Mouse (Mus musculus) megakaryocyte, embryonic 14.5 days (primary cell): ENCODE measurements around the gene Asxl1.

Experiments used
- FLI1 ChIP-seq: IDR thresholded peaks from 2 replicates; pipeline ENCODE4 v1.6.1; 2012; ENCODE audit warnings: low read length, inconsistent platforms, mixed read lengths
- GATA1 ChIP-seq: IDR thresholded peaks from 3 replicates; pipeline ENCODE4 v1.6.1; 2012; ENCODE audit warnings: mixed read lengths, low read length, inconsistent platforms, borderline replicate concordance

DNA sequence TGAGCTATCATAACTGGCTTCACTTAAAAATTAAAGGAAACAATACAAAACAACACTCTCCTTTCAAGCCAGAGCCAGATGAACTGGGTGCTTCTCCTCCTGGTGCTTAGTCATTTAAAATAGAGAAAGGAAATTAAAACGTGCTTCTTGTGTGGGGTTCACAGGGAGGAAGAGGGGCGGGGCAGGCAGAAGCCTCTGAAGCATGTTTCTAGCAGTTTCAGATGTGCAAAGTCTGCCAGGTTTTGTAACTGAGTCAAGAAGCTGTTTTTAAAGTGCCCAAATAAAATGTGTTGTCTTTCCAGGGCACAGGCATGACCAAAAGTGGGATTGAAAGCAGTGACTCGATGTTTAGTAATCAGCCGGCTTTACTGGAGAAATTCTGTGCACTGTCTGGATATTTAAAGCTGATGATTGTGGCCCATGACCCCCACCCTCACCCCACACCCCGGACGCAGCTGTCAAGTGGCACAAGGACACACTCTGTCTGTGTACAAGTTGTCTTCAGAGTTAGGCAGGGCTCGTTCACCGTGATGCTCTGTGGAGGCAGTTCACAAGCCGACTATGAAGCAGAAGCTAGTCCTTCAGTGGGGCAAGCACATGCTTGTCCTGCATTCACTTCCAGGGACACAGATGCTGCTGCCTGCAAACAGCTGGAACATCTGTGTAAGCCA, 19.8 kb upstream of the Asxl1 start:
- TF ChIP-seq GATA1 (no peak), FLI1 (no peak)
